Mouse (Mus musculus) heart, adult 2 months (tissue): ENCODE data around the gene Ptpn1. TPM values are rescaled to one million over a fixed set of nuclear protein-coding genes. Genes with fewer than 3 reads are reported as not detected.

ENCODE experiments used
- DNase-seq, 2 experiments: peaks; one replicate each; pipeline ENCODE4 v3.0.0; 2021
- H3K27ac ChIP-seq: fragments of 200-600 bp; 2 replicates; pipeline ENCODE4 v1.8.1; 2022
- H3K27me3 ChIP-seq: fragments of 200-500 bp; 2 replicates; pipeline ENCODE4 v1.6.1; 2012; ENCODE audit warnings: mild to moderate bottlenecking, low read length, inconsistent platforms, mixed read lengths; ENCODE audit not compliant: control insufficient read depth, insufficient read depth
- H3K36me3 ChIP-seq: fragments of 200-500 bp; 2 replicates; pipeline ENCODE4 v1.6.1; 2012; ENCODE audit warnings: low read length, inconsistent platforms; ENCODE audit not compliant: control insufficient read depth, insufficient read depth
- H3K4me1 ChIP-seq: fragments of 200-500 bp; 2 replicates; pipeline ENCODE4 v1.6.1; 2011; ENCODE audit warnings: low read length; ENCODE audit not compliant: control insufficient read depth, insufficient read depth
- H3K4me3 ChIP-seq: fragments of 200-600 bp; 2 replicates; pipeline ENCODE4 v1.8.1; 2022
- H3K79me2 ChIP-seq: fragments of 200-500 bp; replicated peaks from 2 replicates; pipeline ENCODE4 v1.6.1; 2012; ENCODE audit warnings: mild to moderate bottlenecking, inconsistent platforms, low read length, moderate library complexity, mixed read lengths; ENCODE audit not compliant: control insufficient read depth, insufficient read depth
- H3K9ac ChIP-seq: fragments of 200-500 bp; 2 replicates; pipeline ENCODE4 v1.6.1; 2012; ENCODE audit warnings: low read depth, mild to moderate bottlenecking, control low read depth, inconsistent platforms, low read length, mixed read lengths
- CTCF ChIP-seq: fragments of 200-600 bp; IDR thresholded peaks from 2 replicates; pipeline ENCODE4 v1.8.1; 2022; ENCODE audit warnings: antibody characterized with exemption, mild to moderate bottlenecking, moderate library complexity
- EP300 ChIP-seq: fragments of 200-500 bp; IDR thresholded peaks from 2 replicates; pipeline ENCODE4 v1.6.1; 2011; ENCODE audit warnings: low read depth, low read length, control low read depth; ENCODE audit not compliant: insufficient read depth
- POLR2A ChIP-seq: fragments of 200-500 bp; IDR thresholded peaks from 2 replicates; pipeline ENCODE4 v1.6.1; 2011; ENCODE audit warnings: mild to moderate bottlenecking, low read depth, low read length, control low read depth; ENCODE audit not compliant: insufficient read depth
- WGBS: fragments of 180-500 bp; shearing (Covaris S2); methylation state at CpG from one replicate; pipeline ENCODE4 v1.1.7; 2018; 5-methylcytosine and 5-hydroxymethylcytosine counted together
- intact Hi-C: fragments of 180-260 bp; cut with DNase I; formaldehyde crosslinking; loops from one replicate; pipeline ENCODE4 v1.15.1; 2025
- polyA plus RNA-seq: library from polyadenylated mRNA; depleted of rRNA; stranded (reverse); fragments of >200 nt; gene quantifications from 2 replicates; pipeline ENCODE4 v1.2.3, GENCODE M21; 2012
- total RNA-seq, 2 experiments: library from RNA; stranded (reverse); gene quantifications; 2 replicates each; pipeline ENCODE4 v1.2.3; 2021

The Ptpn1 gene
- total and polyA plus RNA-seq, 3 experiments = 15.7 to 23.2 (median 21.4) TPM

DNA sequence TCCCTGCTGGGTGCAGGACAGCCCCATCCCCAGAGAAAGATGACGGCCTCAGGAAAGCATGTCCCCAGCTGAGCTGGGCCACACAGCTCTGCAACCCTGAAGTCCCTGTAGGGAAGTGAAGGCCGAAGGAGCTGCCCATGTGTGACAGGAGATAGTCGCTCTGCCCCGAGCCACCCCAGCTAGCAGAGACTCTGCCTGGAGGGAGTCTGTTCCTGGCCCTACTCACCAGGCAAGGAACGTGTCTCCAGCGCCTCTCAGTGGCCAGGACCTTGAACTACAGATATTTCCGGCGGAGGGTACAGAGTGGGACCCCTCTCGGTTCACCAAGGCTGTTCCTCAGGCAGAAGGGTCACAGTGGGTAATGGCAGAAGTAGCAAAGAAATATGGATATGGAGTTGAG lies 39.9 kb upstream of the Ptpn1 start:
- peak; percentile 76 to 80 for DNase-seq
- no peaks in the 10 kb centered on the region for H3K79me2 ChIP-seq
- H3K4me3 ChIP-seq = no peak overlapping the region
- WGBS = 14% methylated on average over 9 of the region's 9 CpGs
- H3K4me1 ChIP-seq = peaks cover 6% of the 10 kb centered on the region; the same call in 1 of the 2 replicates
- intact Hi-C loops = no loop called here
- H3K27me3 ChIP-seq = no peaks in the 10 kb centered on the region
- H3K9ac ChIP-seq = no peak overlapping the region
- H3K36me3 ChIP-seq = no peaks in the 10 kb centered on the region
- TF ChIP-seq POLR2A (no peak), CTCF (peak; percentile 89), EP300 (peak; percentile 85; the same call in 1 of the 2 replicates)
- no peak overlapping the region for H3K27ac ChIP-seq

DNA sequence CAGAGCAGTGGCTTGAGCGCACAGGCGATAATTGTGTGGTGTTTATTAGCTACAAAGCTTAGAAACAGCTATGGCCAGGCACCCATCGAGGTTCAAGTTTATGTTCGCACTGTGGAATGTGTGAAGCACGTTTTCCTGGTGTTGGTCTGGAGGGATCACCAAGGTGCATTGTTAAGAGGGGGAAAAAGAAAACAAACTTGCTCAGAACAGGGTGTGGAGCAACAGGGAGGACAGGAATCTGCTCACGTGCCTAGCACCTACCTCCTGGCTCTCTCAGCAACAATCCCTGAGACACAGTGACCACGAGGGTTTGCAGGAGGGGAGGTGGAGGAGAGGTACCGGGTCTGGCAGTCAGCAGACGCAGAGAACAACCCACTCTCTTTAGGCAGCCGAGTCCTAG lies 38.2 kb upstream of the Ptpn1 start:
- H3K27me3 ChIP-seq = no peaks in the 10 kb centered on the region
- no peak for DNase-seq
- H3K4me1 ChIP-seq = peaks cover 3% of the 10 kb centered on the region; the same call in 1 of the 2 replicates
- H3K27ac ChIP-seq = no peak overlapping the region
- H3K79me2 ChIP-seq = no peaks in the 10 kb centered on the region
- H3K9ac ChIP-seq = no peak overlapping the region
- no peaks in the 10 kb centered on the region for H3K36me3 ChIP-seq
- no peak overlapping the region for H3K4me3 ChIP-seq
- WGBS = 78% methylated on average over 10 of the region's 10 CpGs
- no peak for TF ChIP-seq POLR2A
- TF ChIP-seq EP300 = no peak
- no peak for TF ChIP-seq CTCF
- intact Hi-C loops = no loop called here

DNA sequence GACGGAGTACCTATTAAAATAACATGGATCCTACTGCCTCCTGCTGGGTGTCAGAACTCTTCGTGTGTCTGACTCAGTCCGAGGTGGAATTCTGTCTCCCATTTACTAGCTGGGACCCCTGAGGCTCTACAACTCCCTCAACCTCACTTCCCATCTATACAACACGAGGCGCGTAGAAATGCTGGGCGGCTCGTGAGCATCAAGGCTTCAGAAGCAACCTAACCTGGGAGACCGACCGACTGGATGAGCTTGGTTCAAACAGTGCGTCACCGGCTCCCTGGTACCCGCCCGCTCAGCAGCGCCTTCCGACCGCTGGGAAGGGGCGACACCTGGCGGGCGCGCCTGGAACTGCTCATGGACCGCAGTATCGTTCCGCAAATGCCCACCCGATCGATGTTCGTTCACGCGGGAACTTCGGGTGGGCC lies 36.9 kb upstream of the Ptpn1 start:
- Histone ChIP-seq H3K27me3 (no peaks in the 10 kb centered on the region), H3K79me2 (no peaks in the 10 kb centered on the region), H3K27ac (no peak overlapping the region), H3K36me3 (no peaks in the 10 kb centered on the region), H3K4me3 (0 out of 2 replicates have a peak overlapping the region, but pooled peaks have one; percentile 2), H3K4me1 (peaks cover 3% of the 10 kb centered on the region; the same call in 1 of the 2 replicates), H3K9ac (no peak overlapping the region)
- intact Hi-C loops = loop anchor here (1.0 to 5.0 kb wide), 3 partner anchors 210 to 363 kb away; no protein-coding TSS in a partner anchor
- TF ChIP-seq CTCF (peak; percentile 84), EP300 (peak; percentile 33; the same call in 1 of the 2 replicates), POLR2A (no peak)
- DNase-seq = peak; percentile 87 to 93
- 2% methylated on average over 30 of the region's 30 CpGs for WGBS

DNA sequence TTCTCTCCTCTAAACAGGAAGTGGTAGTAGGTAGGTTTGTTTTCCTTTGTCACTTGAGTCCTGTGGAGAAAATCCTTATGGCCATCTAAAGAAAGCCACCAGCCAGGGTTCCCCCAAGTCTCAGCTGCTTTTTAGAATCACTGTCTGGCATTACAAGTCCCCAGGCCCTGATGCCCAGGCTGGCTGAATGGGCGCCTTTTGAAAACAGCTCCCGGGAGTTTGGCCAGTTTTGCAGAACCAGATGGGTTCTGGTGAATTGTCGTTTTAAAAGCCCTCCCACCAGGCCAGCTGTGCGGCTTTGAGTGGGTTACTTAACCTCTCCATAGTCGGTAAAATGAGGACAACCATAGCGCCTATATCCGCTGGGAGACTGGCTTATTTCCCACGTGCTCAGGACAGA lies 34.0 kb upstream of the Ptpn1 start:
- H3K79me2 ChIP-seq = no peaks in the 10 kb centered on the region
- no peaks in the 10 kb centered on the region for H3K36me3 ChIP-seq
- intact Hi-C loops = loop anchor here (5.0 kb wide), 1 partner anchor 366 kb away; no protein-coding TSS in a partner anchor
- no peak overlapping the region for H3K9ac ChIP-seq
- H3K27ac ChIP-seq = no peak overlapping the region
- 88% methylated on average over 8 of the region's 8 CpGs for WGBS
- no peaks in the 10 kb centered on the region for H3K27me3 ChIP-seq
- DNase-seq = no peak
- TF ChIP-seq CTCF (no peak), EP300 (no peak), POLR2A (no peak)
- H3K4me1 ChIP-seq = peaks cover 2% of the 10 kb centered on the region; the same call in 1 of the 2 replicates
- H3K4me3 ChIP-seq = no peak overlapping the region

DNA sequence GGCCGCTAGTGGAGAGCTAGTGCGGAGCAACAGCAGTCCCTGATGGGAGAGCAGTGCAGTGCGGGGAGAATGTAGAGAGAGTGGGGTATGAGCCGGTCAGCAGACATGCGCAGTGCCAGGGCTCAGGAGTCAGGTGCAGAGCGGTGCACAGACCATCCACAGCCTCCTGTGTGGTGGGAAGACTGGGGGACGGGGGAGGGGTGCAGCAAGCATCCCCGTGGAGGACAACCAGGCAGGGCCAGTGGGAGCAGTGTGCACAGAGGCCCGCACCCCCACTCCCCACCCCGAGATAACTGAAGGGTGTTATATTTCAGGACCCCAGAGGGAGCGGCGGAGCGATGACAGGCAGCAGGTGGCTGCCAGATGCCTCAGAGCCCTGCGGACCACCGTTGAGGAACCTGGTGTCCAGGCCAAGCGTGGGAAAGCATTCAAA lies 31.9 kb upstream of the Ptpn1 start:
- DNase-seq = no peak

DNA sequence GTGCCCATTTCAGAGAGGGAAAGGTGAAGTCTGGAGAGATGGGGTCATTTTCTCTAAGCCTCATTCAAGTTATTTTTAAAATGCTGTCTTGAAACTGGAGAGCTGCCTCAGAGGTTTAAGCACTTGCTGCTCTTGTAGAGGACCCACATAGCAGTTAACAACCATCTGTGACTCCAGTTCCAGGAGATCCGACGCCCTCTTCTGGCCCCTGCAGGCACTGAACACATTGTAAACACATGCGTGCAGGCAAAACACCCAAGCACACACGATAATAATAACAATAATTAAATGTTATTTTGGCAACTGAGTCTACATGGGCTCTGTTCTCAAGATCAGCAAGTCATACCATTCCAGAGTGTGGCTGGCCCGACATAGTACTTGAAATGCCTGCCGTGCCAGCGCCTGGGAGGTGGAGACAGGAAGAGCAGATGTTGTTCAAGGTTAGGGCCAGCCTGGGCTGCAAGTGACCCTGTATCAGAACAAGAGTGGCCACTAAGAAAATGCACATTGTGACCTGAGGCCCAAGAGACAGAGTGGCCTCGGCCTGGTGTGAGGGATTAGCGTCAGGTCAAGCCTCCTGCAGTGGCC lies 29.6 kb upstream of the Ptpn1 start:
- Histone ChIP-seq H3K79me2 (no peaks in the 10 kb centered on the region), H3K9ac (no peak overlapping the region), H3K27ac (no peak overlapping the region), H3K36me3 (no peaks in the 10 kb centered on the region), H3K27me3 (no peaks in the 10 kb centered on the region), H3K4me3 (no peak overlapping the region), H3K4me1 (no peaks in the 10 kb centered on the region)
- no peak for TF ChIP-seq POLR2A
- 0 out of 2 replicates have a peak, but pooled peaks have one; percentile 16 for TF ChIP-seq CTCF
- TF ChIP-seq EP300 = no peak
- no peak for DNase-seq
- intact Hi-C loops = no loop called here
- 57% methylated on average over 9 of the region's 9 CpGs for whole genome bisulfite sequencing

More for the DNA sequence above, 31.9 kb upstream of the Ptpn1 start:
- intact Hi-C loops = loop anchor here (5.0 kb wide), 1 partner anchor 368 kb away; no protein-coding TSS in a partner anchor
- Histone ChIP-seq H3K9ac (no peak overlapping the region), H3K4me3 (no peak overlapping the region), H3K36me3 (no peaks in the 10 kb centered on the region), H3K4me1 (no peaks in the 10 kb centered on the region), H3K79me2 (no peaks in the 10 kb centered on the region), H3K27ac (no peak overlapping the region), H3K27me3 (no peaks in the 10 kb centered on the region)
- no peak for TF ChIP-seq CTCF
- TF ChIP-seq EP300 = no peak
- no peak for TF ChIP-seq POLR2A
- WGBS = 37% methylated on average over 16 of the region's 16 CpGs
